Mouse (Mus musculus): ENCODE data around the gene Parn.

GRCm38 (mm10) chr16:13575306-13575705 lies 92.7 kb downstream of the Parn start:
- no peak for TF ChIP-seq CHD1 (IDR thresholded peaks at IDR 0.05; ENCODE audit: low read depth, low read length)
- no peak for TF ChIP-seq POLR2A (IDR thresholded peaks at IDR 0.05; ENCODE audit: control insufficient read depth in 1 of 2, insufficient read depth in 1 of 2, low read depth in 1 of 2, low read length in 2 of 2, poor library complexity in 1 of 2)
- TF ChIP-seq TBP (IDR thresholded peaks at IDR 0.05; ENCODE audit: low read depth, low read length) = no peak
- no peak for TF ChIP-seq ZKSCAN1 (IDR thresholded peaks at IDR 0.05; ENCODE audit: low read depth, low read length)
- TF ChIP-seq MAX (IDR thresholded peaks at IDR 0.05; ENCODE audit: low read length) = no peak
- no peak for TF ChIP-seq ZC3H11A (IDR thresholded peaks at IDR 0.05; ENCODE audit: low read depth, low read length)
- TF ChIP-seq E2F4 (IDR thresholded peaks at IDR 0.05; ENCODE audit: borderline replicate concordance, low read depth, low read length) = no peak
- TF ChIP-seq CTCF (IDR thresholded peaks at IDR 0.05 in 2 of 3, conservative IDR thresholded peaks at IDR 0.05 in 1 of 3; ENCODE audit: control insufficient read depth in 1 of 3, insufficient read depth in 1 of 3, low read depth in 2 of 3, low read length in 3 of 3, poor library complexity in 1 of 3, severe bottlenecking in 1 of 3) = no peak
- TF ChIP-seq EP300 (IDR thresholded peaks at IDR 0.05; ENCODE audit: low read depth in 1 of 2, low read length in 2 of 2) = no peak
- TF ChIP-seq GATA1 (IDR thresholded peaks at IDR 0.05; ENCODE audit: low read depth, low read length) = no peak
- TF ChIP-seq KAT2A (conservative IDR thresholded peaks at IDR 0.05; ENCODE audit: low read depth, low read length) = no peak

All from MEL (cell line).